Mouse (Mus musculus): Measurements from ENCODE around the gene Gas1.

GRCm38 (mm10) chr13:60154170-60154569 lies 23.0 kb downstream of the Gas1 start:
- TF ChIP-seq FLI1 (IDR thresholded peaks at IDR 0.05; ENCODE audit: low read length) (no peak), GATA1 (IDR thresholded peaks at IDR 0.05; ENCODE audit: borderline replicate concordance, low read length) (no peak)

All from megakaryocyte, embryonic 14.5 days (primary cell).